Mouse (Mus musculus) inflammation-experienced regulatory T-cells, adult 6 months (primary cell): ENCODE results near the gene Dazl. TPM values are rescaled to one million over a fixed set of nuclear protein-coding genes. Genes with fewer than 3 reads are reported as not detected.
"Not testable (repeated sequence)": the region's sequence is repeated elsewhere in the genome, so short reads cannot be mapped to it uniquely, and the experiment has no call there.

ENCODE experiments used
- ATAC-seq: one replicate; pipeline ENCODE4 v1.8.0; 2017
- polyA plus RNA-seq, 3 experiments: library from polyadenylated mRNA; unstranded; fragments of 100-300 nt; shearing (Covaris generic); gene quantifications; one replicate each; pipeline ENCODE4 v1.2.1; 2017

Dazl gene
- polyA plus RNA-seq, 3 experiments from 2014 or later: 0.39 TPM; not detected in 2

DNA sequence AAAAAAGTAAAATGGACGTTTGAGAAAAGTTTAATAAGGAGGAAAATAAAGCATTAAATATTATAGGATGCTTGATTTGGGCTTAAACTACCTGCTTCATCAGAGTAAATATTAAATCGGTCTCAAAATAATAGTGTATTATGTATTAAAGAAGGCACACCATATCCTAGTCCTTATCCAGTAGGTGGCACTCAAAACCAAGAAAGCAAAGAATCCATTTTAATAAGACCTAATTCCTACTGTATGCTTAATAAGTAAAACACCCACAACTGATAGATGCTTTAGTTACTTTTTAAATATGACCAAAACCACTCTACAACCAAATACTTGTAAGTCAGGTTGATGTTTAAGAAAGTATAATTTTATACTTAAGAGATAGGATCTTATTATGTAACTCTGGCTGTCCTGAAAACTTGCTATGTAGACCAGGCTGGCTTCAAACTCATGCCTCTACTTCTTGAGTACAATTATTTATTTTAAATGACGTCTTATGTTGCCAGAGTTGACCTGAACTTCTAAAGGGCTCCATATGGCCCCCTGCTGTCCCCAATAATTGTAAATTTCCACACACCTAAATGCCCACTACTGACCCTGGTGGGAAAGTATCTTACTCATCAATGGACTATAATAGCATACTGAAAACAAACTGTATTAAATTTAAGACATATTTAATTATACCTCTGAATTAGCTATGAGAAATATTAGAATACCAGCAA is 1.8 kb downstream of the Dazl start:
- peak; percentile 69 for ATAC-seq

DNA sequence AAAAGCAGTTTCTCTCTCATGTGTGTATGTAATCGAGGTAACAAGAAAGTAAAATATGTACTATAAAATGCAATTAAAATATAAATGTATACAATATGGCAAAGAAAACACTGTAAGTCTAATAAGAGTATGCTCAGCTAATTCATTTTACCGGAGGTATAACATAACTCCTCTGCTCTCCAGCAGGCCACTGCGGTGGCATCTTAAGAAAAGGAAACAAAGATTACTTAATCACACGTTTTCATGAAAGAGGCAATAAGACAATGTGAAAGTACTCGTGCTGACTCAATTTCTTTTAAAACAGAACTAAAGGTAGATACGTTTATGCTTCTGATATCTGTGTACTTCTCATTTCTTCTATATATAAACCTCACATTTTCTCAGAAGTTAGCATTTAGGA is 8.6 kb downstream of the Dazl start:
- no peak for ATAC-seq

DNA sequence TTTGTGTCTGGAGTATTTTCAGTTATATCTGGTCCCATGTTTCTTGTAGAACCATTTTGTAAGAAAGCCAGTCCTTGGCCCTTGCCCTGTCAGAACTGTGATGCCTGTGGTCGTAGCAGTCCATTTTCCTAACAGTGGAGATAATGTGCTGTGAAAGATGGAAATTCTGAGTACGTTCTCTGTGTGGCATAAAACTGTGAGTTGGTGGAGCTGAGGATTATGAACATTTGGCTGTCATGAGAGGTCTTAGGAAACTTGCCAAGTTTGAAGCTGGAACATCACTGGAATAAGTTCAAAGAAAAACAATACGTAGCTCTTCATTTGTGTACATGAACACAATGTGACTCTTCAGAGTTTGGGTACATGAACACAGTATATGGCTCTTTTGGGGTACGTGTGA is 31.8 kb downstream of the Dazl start:
- not testable (repeated sequence) for ATAC-seq

DNA sequence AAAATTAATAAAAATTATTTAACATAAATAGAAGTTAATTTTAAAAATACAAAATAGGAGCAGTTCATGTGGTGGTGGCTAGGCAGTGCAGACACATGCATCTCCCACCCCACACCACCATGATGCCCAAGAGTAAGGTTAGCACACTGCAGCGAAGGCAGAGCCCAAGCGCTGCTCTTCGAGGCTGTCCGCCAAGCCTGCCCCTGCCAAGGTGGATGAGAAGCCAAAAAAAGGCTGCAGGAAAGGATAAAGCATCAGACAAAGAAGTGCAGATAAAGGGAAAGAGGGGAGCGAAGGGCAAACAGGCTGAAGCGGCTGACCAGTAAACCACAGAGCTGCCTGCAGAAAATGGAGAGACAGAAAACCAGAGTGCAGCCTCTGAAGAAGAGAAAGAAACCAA is 32.6 kb downstream of the Dazl start:
- no peak for ATAC-seq

DNA sequence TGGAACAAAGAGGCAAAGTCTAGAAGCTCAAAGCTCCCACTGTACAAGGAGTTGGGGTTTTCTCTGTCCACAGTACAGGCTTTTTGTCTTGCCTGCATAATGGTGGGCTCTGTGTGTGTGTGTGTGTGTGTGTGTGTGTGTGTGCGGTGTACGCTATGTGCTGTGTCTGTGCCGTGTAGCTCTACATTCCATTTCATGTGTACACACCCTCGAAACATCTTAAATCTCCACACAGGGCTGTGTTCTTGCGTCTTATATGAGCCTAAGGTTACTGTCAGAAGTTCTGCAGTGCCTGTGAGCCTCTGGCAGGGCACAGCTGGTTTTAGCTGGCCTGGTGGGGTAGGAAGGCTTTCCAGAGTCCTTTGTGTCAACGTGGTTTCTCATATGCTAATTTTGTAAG is 46.8 kb downstream of the Dazl start:
- ATAC-seq: no peak

DNA sequence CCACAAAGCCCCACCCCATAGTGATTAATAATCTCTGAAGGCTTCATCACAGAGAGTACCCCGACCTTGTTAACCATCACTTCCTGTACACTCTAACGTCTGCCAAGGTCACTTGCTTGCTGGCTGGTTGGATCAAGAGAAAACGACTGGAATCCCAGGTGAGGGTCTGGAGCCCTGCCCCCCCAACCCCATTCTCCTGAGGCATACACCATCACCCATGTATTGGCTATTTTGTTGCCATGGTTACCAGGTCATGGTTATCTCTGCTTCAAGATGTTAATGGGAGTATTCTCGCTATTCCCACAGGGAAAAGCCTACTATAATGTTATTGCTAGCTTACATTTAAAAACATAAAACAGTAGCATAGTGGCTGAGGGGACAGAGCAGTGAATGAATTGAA is 48.8 kb downstream of the Dazl start:
- ATAC-seq: no peak

DNA sequence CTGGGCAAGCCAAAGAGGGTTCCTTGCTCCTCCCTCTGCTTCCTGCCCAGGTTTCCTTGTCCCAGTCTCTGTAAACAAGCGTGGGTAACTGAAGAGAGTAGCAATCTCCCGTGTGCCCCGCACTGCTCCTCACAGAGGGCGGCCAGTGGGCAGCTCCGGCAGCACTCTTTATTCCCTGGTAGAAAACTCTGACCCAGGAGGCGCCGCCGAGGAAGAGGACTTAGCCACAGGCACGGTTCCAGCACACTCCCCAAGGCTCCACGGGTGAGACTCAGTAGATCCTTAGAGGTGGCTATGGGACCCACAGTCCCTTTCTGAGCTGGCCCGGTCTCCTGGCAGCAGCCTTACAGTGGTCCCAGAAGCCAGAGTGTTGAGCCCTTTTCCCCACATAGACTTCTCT is 50.1 kb downstream of the Dazl start:
- no peak for ATAC-seq

DNA sequence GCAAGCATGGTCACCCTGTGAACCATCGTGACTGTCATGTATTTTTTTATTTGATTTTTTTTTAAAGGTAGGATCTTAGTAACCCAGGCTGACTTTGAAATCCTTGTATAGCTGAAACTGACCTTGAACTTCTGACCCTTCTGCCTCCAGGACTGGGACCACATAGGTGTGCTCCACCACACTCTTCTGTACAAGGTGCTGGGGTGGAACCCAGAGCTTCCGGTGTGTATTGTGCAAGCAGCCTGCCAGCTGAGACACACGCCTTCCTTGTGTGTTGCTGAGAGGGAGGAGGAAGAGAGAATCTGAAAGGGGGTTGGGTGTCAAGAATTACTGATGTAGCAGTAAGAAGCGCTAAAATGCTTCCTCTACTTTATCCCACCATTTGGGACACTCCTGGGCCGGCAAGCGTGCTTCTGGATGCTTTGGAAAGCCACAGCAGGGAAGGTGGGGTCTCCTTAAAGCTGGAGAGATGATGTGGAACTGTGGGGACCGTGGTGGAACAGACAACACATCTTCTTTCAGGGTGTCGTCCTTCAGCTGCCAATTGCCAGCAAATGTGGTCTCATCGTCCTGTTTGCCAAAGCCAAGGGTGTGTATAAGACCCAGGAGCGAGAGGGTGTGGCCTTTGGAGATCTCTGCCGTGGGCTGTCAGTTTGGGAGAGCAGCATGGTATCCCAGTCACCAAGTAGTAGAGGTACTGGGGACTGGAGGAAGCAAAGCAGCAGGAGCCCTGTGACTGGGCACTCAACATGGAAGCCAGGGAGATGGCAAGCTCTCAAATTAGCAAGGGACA is 55.4 kb downstream of the Dazl start:
- ATAC-seq: no peak

DNA sequence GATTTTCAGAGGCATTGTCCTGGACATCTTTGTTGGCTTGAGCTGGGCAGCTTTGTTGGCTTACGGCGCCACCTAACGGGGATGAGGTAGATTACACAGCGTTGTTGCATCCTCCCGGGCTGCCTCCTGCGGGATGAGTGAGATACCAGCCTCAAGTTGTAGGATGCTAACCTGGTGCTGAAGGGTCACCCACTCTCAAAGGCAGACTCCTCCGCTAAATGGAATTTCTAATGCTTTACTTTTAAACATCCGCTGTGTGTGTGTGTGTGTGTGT is 56.1 kb downstream of the Dazl start:
- ATAC-seq: peak; percentile 86

DNA sequence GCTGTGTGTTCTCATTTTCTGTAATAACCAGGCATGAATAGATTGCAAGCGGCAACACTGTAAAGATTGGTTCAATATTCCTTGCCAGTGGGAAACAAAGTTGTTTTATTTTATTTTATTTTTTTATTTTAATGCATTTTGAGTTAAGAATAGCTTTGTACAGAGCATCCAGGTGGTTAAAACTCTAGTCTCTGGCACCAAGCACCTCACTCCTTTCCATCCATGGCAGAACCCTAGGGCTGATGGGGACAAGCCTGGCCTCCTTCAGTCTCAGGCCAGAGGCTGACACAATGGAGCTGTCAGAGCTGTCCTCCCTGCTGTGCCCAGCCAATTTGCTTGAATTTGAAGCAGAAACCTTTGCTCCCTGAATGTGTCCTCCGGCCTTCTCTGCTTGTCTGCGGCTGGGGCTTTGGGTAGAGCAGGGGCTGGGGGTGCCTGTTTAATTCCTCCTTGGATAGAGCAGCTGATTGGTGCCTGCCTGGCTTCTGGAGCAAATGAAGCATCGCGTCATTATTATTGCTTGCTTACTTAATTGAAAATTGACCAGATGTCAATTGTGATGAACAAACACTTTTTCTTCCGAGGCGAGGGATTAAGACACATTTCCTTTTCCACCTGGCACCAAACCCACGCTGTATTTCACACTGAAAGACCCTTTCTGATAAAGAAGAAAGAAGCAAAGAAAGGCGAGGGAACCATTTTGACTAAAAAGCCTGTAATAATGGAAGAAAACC is 56.6 kb downstream of the Dazl start:
- ATAC-seq: no peak

DNA sequence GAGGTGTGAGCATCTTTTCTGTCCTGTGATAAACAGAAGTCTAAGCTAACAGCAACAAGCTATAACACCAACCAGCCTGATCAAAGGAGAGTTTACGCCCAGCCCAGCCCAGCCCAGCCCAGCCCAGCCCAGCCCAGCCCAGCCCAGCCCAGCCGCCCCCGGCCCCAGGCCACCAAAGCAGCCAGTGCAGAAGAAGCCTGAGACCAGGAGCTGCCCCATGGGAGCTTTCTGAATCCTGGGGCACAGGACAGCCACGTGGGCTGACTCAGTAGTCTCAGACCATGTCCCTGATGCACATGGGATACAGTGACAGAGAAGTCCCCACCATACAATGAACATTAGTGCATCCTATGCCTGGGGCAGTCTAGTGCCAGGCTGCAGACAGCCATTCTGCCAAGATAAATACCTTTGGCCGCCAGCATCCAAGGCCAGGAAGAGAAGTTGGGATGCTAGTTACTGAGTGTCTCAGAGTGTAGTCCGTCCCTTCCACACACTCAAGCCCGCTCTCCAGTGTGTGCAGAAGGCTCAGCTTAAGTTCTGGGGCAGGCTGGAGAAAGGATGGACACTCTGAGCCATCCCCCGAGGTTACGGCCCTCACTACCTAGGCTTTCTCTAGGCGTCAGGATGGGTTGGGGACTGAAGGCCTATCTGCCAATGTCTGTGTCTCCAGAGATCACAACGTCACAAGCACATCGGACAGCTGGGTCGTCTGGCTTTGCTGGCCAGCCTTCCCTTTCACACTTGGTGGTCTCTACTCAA is 57.3 kb downstream of the Dazl start:
- ATAC-seq: no peak

DNA sequence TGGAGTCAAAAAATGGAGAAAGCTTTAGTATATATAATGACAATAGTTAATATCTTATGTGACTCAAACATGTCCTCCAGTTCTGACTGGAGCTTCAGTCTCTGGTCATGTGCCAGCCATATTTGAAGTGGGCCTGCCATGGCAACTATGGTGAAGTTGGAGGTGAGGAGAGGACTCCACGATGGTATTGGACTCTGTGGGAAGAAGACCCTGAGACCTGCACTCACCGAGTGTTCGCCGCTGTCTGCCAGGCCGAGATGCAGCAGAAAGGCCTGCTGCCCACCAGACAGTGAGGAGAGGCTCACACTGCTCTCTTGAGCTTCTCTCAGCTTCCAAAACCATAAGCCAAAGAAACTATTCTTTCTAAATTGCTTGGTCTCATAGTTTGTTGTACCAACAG is 59.5 kb downstream of the Dazl start:
- ATAC-seq: no peak

DNA sequence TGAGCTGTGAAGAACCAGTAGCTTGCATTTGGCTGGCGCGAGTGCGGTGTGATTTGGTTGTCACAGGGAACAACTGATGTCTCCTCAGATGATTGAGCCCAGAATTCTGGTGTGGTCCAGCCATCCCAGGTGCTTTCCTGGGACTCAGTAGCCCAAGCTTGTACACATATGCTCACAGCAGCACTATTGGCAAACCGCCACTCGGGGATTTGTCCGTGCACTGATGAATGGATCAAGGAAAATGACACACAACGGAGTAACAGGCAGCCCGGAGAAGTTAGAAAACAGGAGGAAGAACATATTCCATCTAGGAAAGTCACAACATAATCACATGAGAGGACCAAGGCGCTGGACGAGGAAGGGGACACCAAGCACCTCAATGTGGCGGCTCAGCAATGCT is 60.6 kb downstream of the Dazl start:
- no peak for ATAC-seq

DNA sequence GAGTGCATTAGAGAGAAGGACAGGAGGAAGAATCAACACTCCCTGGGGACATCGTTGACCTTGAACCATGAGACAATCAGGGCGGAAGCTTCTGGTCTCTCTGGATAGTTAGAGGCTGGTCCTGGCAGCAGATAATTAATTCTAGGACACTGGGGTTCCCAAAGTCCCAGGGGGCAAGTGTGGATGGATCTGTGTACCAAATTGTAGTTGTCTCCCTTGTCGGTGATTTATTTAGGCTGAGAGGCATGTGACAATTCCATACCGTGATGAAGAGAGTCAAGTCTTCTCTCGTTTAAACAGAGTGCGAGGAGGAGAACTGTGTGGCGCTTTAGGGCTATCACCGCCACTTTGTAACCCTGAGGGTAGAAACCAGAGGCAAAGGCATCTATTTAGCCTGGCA is 62.2 kb downstream of the Dazl start:
- ATAC-seq: no peak

DNA sequence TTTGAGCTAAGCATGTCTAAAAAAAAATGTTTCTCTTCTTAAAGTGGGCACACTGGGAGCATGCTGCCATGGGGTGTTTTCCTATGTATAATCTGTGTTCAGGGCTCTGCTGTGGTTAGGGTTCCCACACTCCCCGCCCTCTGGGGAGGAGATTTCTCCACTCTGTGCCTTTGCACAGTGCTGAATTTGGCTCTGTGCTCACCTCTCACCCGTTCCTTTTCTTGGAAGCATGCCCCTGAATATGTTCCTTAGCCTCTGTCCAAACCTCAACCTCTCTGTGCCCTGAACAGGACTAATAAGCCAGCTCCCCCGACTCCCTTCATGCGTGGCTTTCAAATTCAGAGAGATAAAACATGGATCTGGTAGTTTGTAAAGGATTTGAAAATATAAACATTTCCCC is 63.9 kb downstream of the Dazl start:
- ATAC-seq: no peak

Other genes with a start within 250 kb of the Dazl start
- 10 to 100 TPM; 22.7 to 31.1 (median 30.9) TPM for gene Rftn1, start 103.0 kb downstream of the Dazl start, polyA plus RNA-seq
- gene Plcl2, start 215.8 kb upstream of the Dazl start, polyA plus RNA-seq: 10 to 100 TPM in 1 of 3 experiments, 1 to 10 TPM in 2; 8.8 to 11.9 (median 9.4) TPM